Mouse (Mus musculus) lung, adult 18-20 months (tissue): ENCODE results near the gene Pik3cg.

Experiments
- DNase-seq, 2 experiments: peaks; one replicate each; pipeline ENCODE4 v3.0.0; 2022; ENCODE audit warnings: mixed read lengths in 2 of 2

Pik3cg gene

DNA sequence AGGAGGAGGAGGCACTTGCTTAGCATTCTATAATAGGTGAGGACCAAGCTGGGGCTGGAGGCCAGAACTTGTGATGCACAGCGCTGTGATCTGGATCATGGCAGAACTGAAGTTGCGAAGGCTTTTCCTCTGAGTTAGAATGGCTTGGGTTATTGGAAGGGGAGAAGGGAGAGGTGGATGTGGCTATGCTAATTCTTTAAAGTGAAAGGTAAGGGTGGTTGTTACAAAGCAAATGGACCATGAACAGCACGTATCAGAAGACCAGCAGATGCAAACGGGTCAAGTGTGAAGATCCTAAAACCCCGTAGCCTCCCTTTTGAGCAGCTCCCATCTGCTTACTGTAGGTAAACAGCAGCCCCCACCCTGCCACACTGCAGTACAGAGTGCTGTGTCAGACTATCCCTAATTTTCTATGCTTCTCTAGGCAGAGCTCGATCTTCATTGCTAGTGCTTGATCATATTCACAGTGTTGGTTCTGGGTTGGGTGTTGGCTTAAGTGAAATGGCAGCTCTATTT, 7.3 kb downstream of the Pik3cg start:
- DNase-seq: no peak

DNA sequence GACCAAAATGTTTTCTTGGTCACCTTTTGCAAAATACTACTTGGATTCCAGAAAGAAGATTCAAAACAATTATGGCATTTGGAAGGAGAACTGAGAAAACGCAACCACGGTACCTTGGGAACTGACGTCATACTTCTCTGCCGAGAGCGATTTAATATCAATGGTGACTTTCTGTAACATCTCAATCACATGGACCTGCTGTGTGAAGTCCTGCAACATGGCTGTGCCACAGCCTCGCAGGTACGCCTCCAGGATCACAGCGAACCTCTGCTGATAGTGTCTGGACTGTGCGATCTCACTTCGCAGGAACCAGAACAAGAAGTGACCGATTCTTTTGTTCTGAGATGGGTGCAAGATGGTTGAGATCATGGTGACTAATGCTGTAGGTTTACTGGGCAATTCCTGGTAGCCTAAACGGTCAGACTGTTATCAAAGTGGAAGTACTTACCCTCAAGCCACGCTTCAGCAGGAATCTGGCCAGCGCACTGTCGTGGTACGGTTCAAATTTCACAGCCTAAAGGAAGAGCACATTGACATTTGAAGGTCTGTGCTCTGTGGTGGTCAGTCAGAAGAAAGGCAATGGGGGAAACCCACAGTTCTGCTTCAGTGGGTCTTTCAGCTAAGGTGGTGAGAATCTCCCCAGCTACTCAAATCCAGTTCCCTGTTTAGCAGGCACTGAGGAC, 7.9 kb downstream of the Pik3cg start:
- DNase-seq: no peak

DNA sequence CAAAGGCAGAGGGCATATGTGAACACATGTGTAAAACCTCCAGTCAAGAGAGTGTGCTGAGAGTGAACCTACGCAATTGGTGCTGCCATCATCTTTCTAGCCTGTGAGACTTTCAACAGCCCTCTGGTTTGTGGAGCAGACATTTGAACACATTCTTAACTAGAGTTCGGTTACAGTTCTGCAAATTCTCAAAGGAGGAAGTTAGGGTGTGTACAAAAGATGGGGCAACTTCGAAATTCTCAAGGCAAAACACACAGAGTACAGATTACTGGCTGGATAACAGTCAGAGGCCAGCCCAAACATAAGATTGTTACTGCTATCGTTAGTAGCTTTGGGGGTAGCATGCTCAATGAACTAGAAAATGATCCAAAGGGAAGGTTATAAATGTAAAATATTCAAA, 9.0 kb downstream of the Pik3cg start:
- DNase-seq: no peak

DNA sequence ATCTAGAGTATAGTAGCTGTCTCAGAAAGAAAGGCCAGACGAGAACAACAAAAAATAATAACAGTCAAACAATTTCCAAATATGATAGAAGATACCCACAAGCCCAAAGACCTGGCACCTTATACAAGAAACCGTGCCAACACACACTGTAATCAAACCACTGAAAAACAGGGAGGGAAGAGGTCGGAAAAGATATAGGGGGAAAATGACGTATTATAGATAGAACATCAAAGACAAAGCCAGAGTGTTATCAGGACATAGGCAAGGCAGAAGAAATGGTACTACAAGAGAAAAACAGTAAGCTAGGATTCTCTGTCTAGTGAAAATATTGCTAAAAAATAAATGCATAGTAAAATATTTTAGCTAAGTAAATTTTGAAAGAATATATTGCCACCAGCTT, 10.4 kb downstream of the Pik3cg start:
- DNase-seq: no peak

DNA sequence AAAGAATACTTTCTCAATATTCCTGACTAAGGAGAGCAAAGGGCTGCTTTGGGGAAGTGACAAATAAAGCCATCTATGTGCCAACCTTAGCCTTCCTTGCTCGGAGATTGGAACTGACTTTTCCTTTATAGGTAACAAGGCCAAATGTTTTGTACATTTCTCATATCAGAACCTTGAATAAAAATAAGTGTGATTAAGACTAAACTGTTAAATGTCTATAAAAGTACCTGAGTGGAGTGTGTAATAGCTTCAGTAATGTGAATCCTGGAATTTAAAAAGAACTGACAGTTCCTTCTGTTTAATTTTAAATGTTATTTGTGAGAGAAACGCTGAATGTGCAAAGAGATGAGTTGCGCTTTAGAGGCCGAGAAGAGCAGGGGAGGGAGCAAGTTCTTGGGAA, 13.5 kb downstream of the Pik3cg start:
- DNase-seq: no peak

DNA sequence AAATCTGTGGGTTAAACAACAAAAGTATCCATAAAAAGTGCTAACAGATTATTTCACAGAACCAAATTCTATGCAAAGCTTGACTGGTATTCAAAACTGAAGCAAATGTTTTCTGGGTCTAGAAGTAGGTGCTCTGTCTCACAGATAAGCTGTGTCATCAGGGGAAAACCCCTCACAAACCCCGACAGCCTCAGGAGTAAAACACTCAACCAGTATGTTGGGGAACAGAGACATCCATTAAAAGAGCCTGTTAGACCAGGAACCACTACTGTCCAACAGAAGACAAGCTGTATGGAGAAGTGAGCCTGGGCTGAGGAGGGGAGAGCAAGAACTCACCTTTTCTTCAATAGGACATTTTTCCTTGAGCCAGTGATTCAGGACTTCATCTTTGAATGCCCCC, 14.1 kb downstream of the Pik3cg start:
- no peak for DNase-seq

DNA sequence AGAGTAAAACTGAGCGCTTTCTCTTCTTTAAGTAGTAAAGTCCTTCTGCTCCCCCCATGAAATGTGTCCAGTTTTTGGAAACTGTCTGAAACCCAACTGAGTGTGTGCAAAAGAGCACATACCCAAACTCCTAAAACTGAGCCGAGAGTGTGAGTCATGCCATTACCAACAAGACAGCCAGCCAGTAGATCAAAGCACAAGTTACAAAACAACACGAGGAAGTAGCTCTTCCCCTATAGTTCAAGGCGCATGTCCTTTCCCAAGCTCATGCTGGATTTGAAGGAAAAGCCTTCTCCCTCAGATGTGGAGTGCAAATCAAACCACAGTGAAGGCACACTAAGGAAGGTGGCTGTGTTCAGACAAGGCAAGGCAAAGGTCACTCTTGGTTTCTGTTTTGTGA, 17.5 kb downstream of the Pik3cg start:
- no peak for DNase-seq

DNA sequence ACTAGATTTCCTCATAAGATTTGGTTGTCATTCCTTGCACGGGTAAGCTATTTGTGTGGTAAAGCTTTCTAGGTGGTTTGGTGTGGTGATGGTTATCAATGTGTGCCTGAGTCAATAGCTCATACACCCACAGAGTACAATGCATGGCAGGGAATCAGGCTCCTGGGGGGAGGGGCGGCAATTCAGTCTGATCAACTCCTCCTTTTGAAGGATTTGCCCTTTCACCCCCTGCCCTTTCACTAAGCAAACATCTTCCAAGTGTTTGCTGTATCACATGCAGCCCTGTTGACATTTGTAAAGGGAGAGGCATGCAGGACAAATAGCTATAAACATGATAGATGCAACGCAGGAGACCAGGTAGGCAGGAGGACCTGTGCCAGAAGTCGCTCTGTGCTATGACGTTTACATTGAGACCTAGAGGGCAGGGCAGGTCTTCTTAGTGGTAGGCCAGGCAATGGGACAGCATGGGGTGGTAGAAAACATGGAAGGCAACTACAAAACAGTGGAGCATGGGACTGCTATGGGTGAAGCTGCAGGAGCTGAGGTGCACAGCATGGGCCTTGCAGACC, 20.7 kb downstream of the Pik3cg start:
- peak in 1 of 2 experiments; percentile 26 for DNase-seq

DNA sequence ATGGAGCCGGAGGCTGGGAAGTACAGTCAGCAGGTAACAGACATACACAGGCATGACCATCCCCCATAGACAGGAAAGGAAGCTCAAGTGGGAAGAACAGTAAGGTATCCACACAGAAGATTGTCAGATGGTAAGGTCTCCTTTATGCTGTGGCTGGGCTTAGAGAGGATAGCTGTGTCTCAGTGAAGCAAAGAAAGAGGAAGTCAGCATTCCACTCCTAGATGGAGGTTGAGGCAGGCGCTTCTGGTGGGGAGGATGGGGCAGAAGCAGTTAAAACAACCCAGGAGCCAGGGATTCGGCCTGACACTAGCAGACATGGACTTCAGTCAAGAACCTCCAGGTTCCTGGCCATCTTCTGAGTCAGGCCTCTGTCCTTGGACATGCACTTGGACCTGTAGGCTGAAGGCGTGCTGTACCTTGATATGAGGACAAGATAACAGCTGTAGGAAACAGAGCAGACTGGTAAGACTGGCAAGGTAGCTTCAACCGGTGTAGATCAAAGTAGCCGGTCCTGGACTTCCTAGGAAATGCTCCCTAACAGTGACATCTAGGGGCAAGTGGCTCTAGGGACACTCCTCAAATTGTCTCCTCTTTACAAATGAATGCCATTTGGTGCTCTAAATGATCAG, 21.7 kb downstream of the Pik3cg start:
- no peak for DNase-seq

DNA sequence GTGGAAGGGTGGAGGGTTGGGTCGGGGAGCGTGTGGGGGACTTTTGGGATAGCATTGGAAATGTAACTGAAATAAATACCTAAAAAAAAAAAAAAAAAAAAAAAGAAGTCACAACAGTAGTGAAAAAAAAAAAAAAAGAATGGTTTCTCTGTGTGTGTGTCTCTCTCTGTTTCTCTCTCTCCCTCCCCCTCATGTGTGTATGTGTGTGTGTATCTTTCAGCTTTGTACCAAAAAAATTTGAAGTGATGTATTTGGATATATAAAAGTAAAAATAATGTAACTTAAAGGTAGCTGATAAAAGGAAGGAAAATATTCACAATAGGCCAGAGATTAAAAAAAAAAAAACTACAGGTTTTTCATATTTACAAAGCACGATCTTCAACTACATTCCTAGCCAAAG, 23.6 kb downstream of the Pik3cg start:
- DNase-seq: no peak

DNA sequence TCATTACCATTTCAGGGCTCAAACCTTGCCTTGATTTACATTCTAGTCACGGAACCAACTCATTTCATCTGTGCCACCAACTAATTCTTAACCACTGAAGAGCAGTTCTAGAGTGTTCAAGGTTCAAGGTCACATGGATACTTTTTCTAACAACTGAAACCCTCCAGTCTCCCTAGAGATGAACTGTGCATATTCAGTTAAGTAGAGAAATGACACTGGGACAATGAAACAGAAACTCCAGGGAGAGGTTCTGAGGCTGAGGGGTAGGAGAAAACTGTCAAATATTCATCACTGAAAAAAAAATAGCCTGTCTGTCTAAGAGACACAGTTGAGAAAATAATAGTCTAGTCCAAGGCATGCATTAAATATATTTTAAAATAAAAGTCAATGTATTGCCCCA, 24.9 kb downstream of the Pik3cg start:
- DNase-seq: no peak

DNA sequence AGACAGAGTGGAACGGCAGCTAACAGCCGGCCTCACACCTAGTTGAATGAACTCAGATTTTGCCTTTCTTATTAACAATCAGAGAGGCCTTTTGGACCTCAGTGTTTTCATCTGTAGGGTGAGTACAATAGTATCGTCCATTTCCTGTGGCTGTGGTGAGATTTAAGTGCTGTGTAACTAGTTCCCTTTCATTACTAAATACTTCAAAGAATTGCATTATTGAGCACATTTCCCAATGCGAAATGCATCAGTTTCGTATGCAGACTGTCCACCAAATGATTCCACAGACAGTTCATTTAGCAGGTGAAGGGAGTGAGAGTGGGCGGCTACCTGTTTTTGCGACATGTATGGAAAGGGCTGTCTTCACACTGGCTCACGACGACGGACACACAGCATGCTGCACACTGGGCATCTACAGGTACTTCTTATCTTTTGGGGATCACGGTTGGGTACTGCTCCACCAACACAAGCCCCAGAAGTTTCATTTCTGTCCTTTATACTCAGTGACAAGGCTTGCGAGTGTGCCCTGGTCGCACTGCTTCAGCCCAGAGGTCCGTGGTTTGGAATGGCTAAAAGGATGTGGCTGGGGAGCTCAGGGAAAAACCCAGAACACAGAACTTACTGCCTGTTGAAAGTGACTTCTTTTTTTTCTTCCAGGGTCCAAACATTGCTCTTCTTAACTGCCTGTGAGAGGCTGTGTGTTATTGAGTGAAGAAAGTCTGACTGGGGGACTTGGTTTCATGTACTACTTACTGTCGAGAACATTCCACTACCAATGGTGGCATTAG, 25.6 kb downstream of the Pik3cg start:
- DNase-seq: no peak

DNA sequence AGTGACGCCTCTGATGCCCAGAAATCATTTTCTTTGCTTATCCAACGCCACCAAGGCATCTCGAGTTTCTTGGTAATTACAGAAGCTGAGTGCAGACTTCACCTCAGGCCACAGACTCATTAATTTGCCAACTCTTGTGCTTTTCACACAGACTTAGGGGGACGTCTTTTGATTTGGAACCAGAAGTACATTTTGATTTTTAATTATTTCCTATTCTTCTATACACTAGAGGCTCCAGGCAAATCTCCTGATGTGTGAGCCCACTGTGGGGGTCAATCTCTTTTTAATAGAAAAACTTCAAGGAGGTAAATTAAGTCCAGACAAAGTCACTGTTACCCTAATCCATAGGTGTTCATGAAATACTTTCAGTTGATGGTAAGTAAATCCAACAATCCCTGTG, 26.6 kb downstream of the Pik3cg start:
- no peak for DNase-seq

DNA sequence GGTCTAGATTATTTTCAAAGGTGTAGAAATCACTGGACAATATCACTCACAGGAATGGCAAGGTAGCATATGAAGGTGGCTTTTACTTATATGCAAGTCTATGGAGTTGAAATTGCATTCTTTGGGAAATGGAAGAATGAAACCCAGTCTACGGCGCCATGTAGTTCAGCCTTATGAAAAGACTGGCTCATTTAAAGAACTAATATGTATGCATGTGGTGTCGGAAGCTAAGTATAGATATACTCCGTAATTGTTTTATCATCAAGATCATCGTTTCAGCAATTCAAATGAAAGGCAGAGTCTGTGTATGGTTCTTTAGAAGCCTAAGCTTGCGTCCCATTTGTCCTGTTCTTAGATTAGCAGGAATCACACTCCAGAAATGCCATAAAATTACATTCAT, 34.0 kb downstream of the Pik3cg start:
- DNase-seq: no peak

DNA sequence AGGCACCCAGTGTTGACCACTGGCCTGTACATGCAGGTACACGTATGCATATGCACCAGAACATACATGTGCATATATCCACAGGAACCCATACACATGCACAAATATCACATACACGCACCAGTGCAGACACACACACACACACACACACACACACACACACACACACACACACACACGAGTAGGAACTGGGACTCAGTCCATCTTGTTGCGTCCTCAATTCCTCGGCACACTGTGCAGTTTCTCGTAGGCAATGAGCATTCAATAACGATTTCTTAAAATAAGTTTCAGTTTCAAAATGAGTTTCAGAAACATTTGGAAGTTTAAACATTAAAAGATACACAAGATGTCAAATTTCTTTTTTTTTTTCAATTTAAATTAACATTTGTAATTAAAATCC, 35.6 kb downstream of the Pik3cg start:
- no peak for DNase-seq

DNA sequence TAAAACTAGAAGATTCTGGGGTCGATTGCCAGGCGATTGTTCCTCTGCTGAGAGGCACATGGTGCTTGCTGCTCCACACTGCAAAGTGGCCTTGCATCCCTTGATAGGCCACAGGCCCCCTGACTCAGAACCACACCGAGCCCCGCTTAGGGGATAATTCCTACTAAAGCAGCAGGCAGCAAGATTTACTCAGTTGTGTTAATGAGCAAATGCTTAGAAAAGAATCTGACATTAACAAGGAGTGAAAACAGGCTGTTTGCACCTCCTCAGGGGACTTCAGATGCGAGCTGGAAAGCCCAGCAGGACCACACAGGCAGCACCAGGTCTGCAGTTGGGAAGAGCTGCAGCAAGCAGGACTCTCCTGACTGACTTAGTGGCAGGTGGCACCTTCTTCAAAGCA, 39.3 kb downstream of the Pik3cg start:
- DNase-seq: no peak

DNA sequence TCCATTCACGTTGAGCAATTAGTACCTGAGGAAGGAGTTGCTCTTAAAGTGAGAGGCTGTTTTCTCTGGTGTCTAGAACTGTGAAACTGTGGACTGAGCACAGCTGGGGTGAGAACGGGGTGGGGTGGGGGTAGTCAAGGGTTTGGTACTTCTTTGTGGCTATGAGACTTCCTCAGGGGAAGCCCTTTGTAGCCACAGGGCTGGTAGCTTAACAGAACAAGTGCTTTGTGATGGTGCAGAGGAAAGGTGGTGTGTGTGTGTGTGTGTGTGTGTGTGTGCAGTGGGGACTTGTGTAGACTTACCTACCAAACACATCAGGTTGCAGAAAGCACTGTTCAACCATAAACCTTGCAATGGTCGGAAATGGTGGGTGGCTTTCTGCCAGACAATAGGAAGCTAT, 39.7 kb downstream of the Pik3cg start:
- peak in 1 of 2 experiments; percentile 1 for DNase-seq

DNA sequence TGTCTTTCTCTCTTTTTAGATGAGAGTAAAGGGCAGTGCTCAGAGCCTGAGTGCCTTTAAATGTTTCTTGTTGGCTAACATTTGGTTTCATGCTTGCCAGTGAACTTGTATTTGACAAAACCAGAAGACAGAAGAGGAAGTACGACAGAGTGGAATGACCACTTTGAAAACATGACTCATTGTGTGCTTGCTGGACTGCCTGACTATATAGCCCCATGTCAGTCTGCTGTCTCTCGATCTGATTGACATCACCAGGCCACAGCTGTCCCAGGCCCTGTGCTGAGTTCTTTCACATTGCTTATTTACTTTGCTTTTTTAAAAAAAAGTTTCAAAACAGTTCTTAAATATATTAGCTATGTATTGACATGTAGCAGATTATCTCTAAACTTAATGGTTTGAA, 44.8 kb downstream of the Pik3cg start:
- DNase-seq: peak in 1 of 2 experiments; percentile 10

DNA sequence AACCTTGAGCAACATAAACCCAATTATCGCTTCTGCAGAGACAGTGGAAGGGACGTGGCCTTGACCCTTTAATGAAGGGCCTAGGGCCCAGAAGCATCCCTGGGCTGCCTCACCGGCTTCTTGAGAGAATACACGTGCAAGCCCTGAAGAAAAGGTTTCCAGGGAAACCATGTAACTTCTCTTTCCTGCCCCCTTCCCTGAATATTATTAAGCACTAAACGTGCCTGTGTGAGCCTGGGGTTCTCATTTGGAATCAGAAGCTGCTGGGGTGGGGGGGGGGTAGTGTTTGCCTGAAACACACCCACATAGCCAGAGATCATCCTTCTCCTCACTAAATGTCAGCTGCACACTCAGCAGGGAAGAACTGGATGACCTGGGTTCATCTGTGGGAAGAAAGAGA, 49.7 kb downstream of the Pik3cg start:
- no peak for DNase-seq

DNA sequence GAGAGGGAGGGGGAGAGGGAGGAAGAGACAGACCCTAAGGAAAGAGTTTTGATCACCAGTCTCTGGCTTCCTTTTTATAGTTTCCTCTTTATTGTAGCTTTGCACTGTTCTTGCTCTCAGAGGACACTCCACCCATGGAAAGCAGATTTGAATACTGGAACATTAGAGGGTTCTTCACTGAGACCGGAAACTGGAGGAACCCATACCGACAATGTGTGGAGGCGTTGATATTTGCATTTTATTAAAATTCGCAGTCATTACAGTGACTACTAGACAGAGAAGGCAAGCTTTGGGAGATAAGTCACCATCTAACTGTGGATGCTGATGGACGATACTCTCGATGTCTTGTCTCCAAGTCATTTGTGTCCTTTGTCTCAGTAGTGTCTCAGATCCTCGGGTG, 61.9 kb downstream of the Pik3cg start:
- DNase-seq: no peak

DNA sequence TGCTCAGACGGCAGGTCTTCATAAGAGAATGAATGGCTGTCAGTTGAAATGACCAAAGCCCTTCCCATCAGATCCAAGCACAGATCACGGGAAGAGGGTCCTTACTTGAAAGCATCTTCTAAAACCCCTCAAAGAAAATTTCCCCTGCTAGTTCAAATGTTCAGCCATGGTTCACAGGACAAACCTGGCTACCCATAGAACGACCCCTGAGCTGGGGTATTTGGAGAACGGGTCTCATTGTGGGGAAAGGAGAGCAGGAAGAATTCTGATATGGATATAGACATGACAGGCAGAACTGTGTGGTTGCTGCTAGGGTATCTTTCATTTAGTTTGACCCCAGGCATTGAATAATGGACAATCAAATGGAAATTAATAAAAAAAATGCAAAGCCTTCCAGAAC, 62.8 kb downstream of the Pik3cg start:
- DNase-seq: no peak

DNA sequence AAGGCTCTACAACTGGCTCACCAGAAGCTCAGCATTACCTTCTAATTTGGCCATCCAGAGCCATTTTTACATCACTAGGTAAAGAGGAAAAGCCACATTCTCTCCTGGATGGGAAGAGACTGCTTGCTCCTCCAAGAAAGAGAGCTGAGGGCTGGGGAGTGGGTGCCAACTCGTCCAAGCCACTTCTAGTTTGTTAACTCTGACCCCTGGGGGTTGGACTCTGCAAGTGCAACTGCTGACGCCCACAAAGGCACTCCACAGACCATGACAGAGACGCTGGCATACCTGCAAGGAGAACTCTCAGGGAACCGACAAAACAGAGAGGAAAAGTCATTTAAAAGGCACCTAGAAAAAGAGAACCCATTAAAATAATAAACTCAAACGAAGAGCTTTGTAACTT, 63.9 kb downstream of the Pik3cg start:
- peak; percentile 47 to 56 for DNase-seq

DNA sequence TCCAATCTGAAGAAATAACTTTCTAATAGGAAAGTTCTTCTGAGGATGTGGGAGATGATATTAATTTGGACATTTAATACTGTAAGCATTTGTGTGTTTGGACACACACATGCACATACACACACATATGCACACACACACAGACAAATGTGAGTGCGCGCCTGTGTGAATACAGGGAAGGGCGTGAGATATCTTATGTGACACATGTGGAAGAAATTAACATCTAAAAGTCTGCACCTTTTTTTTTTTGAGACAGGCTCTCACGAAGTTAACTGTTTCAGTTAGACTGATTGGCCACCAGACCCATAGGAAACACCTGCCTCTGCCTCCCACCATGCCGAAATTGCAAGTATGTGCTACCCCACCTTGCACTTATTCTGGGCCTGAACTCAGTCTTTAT, 64.7 kb downstream of the Pik3cg start:
- no peak for DNase-seq

DNA sequence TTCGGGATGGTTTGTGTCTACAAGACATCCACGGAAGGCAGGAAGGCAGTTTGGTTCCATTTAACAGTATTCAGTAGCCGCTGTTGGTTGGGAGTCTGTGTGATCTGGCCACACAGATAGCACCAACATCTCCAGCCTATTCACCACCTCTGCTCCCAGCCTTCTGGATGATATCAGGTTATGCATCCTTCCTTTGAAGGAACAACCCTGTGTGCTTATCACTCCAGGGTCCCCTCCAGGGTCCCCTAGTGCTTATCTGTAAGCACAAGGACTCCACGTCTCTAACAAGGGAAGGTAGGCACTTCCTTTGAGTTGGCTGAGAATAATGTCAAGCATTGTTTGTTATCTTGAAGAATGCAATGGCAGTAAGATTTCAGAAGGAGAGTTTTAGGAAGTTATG, 65.3 kb downstream of the Pik3cg start:
- DNase-seq: no peak
